Mouse (Mus musculus) colon, adult 2 months (tissue): Measurements from ENCODE around the gene Med20. TPM values are rescaled to one million over a fixed set of nuclear protein-coding genes. Genes with fewer than 3 reads are reported as not detected.

Experiments
- polyA plus RNA-seq: library from polyadenylated mRNA; depleted of rRNA; stranded (reverse); fragments of >200 nt; gene quantifications from 2 replicates; pipeline ENCODE4 v1.2.3, GENCODE M21; 2012; rRNA removed

Gene Med20
- polyA plus RNA-seq = 16.6 and 19.9 TPM in 2 replicates

GRCm38 (mm10) chr17:47610849-47611660 lies at the start of gene Med20, which contains the start of the genes Bysl and Gm20517:
Med20 (plus strand) TSS chr17:47611582.
Bysl (minus strand) TSS chr17:47611492.
Gm20517 (plus strand) TSS chr17:47611589.

GRCm38 (mm10) chr17:47630678-47631065 lies 19.3 kb downstream of the Med20 start, which contains the start of gene Usp49:
Usp49 (plus strand) TSS chr17:47630690.

Other genes with a start within 250 kb of the Med20 start
- gene Mrps10, start 242.7 kb upstream of the Med20 start, polyA plus RNA-seq = 19.3 and 22.7 TPM in 2 replicates
- 1.3 and 1.6 TPM in 2 replicates for gene Guca1b, start 226.2 kb upstream of the Med20 start, polyA plus RNA-seq
- gene Guca1a, start 211.0 kb upstream of the Med20 start, polyA plus RNA-seq = 4.0 and 4.8 TPM in 2 replicates
- gene AI661453, start 175.0 kb upstream of the Med20 start, polyA plus RNA-seq = 9.9 and 13.6 TPM in 2 replicates
- 0.13 and 0.22 TPM in 2 replicates for gene 1700001C19Rik, start 174.2 kb upstream of the Med20 start, polyA plus RNA-seq
- gene Taf8, start 109.3 kb upstream of the Med20 start, polyA plus RNA-seq = 15.2 and 17.2 TPM in 2 replicates
- 124 and 129 TPM in 2 replicates for gene Ccnd3, start 106.5 kb upstream of the Med20 start, polyA plus RNA-seq
- gene Bysl, start 90 bp upstream of the Med20 start, polyA plus RNA-seq = 8.1 and 8.4 TPM in 2 replicates
- 0.73 and 0.74 TPM in 2 replicates for gene Gm20517, start within 50 bp of the Med20 start, polyA plus RNA-seq
- 8.9 and 11.0 TPM in 2 replicates for gene Usp49, start 19.1 kb downstream of the Med20 start, polyA plus RNA-seq
- 75.5 and 81.0 TPM in 2 replicates for gene Tomm6, start 76.8 kb downstream of the Med20 start, polyA plus RNA-seq
- 13.0 and 15.1 TPM in 2 replicates for gene Frs3, start 77.4 kb downstream of the Med20 start, polyA plus RNA-seq
- gene Gm21981, start 82.9 kb downstream of the Med20 start, polyA plus RNA-seq = 0.90 and 1.1 TPM in 2 replicates
- gene Prickle4, start 83.2 kb downstream of the Med20 start, polyA plus RNA-seq = 2.8 and 3.4 TPM in 2 replicates
- gene Pgc, start 115.3 kb downstream of the Med20 start, polyA plus RNA-seq = 0.43 and 0.95 TPM in 2 replicates
- 50.1 and 54.3 TPM in 2 replicates for gene Tfeb, start 125.4 kb downstream of the Med20 start, polyA plus RNA-seq
- gene Mdfi, start 223.1 kb downstream of the Med20 start, polyA plus RNA-seq = 15.9 and 20.7 TPM in 2 replicates